ENCODE assay signal across 23 mouse cellular contexts in the genomic region with DNA sequence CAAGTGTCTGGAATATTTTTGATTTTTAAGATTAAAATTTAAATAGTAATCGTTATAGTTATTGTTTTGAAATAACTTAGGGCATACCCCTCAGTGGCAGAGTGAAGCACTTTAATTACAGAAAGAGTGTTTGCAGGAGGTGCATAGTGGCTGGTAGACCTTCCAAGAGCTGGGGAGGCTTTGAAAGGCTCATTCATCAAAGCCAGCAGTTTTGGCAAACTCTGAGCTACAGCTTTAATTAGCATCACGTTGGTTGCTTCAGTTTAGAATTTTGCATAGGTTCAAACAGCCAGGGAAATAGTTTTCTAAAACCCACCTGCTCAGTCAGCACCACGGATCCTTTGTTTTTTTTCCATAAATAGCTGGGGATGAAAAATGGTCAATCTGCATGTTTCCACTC.
DNase-seq lines count a peak whose midpoint lies in the region; ATAC-seq and TF ChIP-seq lines count a peak whose summit lies in the region.
"Had no signal": no experiment of that assay in that cellular context is flagged by ENCODE, and none has a peak within 500 bp of the region (broad histone marks: within the 10 kb centered on the region; RNA-seq: fewer than 3 reads in every experiment).

No protein-coding gene starts in this region.

- ATAC-seq in hindbrain, embryonic 15.5 days (ENCODE audit: low FRiP score, low read depth), result peak; percentile 51; the same call in 1 of the 2 replicates
- no peak for ATAC-seq in hindbrain, embryonic 14.5 days (ENCODE audit: low FRiP score)
- no peak for ATAC-seq in hindbrain, postnatal 0 days
- ATAC-seq in hindbrain, embryonic 13.5 days (ENCODE audit: low FRiP score), result no peak
- ATAC-seq: forebrain, embryonic 16.5 days had no signal

- H3K36me3 ChIP-seq in hindbrain, embryonic 15.5 days, result no peaks in the 10 kb centered on the region
- no peaks in the 10 kb centered on the region for H3K36me3 ChIP-seq in hindbrain, embryonic 14.5 days (replicated peaks; ENCODE audit: control insufficient read depth, insufficient read depth)
- H3K36me3 ChIP-seq in hindbrain, postnatal 0 days (ENCODE audit: insufficient read depth, low read length), result no peaks in the 10 kb centered on the region
- H3K36me3 ChIP-seq in hindbrain, embryonic 13.5 days, result no peaks in the 10 kb centered on the region
- no peaks in the 10 kb centered on the region for H3K36me3 ChIP-seq in thymus, adult 2 months (ENCODE audit: control insufficient read depth, insufficient read depth, low read length)
- H3K36me3 ChIP-seq: embryonic facial prominence, embryonic 13.5 days; embryonic facial prominence, embryonic 15.5 days; forebrain, embryonic 10.5 days; forebrain, embryonic 12.5 days had no signal

- TF ChIP-seq CTCF in hindbrain, postnatal 0 days (IDR thresholded peaks at IDR 0.05; ENCODE audit: low read depth), result no peak
- no peak for TF ChIP-seq CTCF in brain, embryonic 14.5 days (IDR thresholded peaks at IDR 0.05; ENCODE audit: borderline replicate concordance, extremely low read depth, insufficient read depth, insufficient read length)
- TF ChIP-seq CTCF in thymus, adult 2 months (IDR thresholded peaks at IDR 0.05; ENCODE audit: borderline replicate concordance, control insufficient read depth, extremely low read depth, insufficient read depth, low read length, poor library complexity), result no peak

- DNase-seq in hindbrain, embryonic 14.5 days (ENCODE audit: low spot score), result no peak
- peak; percentile 27 for DNase-seq in hindbrain, postnatal 0 days (ENCODE audit: low spot score)
- peak; percentile 12 for DNase-seq in brain, adult 2 months (ENCODE audit: low read depth, low spot score)
- peak; percentile 65 for DNase-seq in brain, embryonic 14.5 days (ENCODE audit: low read depth)
- no peak for DNase-seq in thymus, adult 2 months
- DNase-seq: adrenal gland, adult 2 months; adrenal gland, postnatal 10 days; adrenal gland, postnatal 25 days; cerebellum, adult 11 months; cerebellum, adult 18-20 months; cerebellum, adult 8-10 months; cerebellum, adult 9-11 months; cerebellum, postnatal 14 days; cerebellum, postnatal 36 days; embryo, embryonic 11 days had no signal

- TF ChIP-seq POLR2A in brain, embryonic 14.5 days (IDR thresholded peaks at IDR 0.05; ENCODE audit: borderline replicate concordance, extremely low read depth, insufficient read depth, insufficient read length, poor library complexity, severe bottlenecking), result no peak
- no peak for TF ChIP-seq POLR2A in thymus, adult 2 months (IDR thresholded peaks at IDR 0.05; ENCODE audit: control insufficient read depth, extremely low read depth, insufficient read depth, low read length, poor library complexity)

- no peak overlapping the region for H3K27ac ChIP-seq in hindbrain, embryonic 15.5 days (replicated peaks)
- H3K27ac ChIP-seq in hindbrain, embryonic 14.5 days, result no peak overlapping the region
- H3K27ac ChIP-seq in hindbrain, postnatal 0 days, result no peak overlapping the region
- H3K27ac ChIP-seq in hindbrain, embryonic 13.5 days, result no peak overlapping the region
- no peak overlapping the region for H3K27ac ChIP-seq in thymus, adult 2 months (ENCODE audit: control insufficient read depth, insufficient read depth, low read length)
- H3K27ac ChIP-seq: embryonic facial prominence, embryonic 13.5 days; embryonic facial prominence, embryonic 15.5 days; forebrain, embryonic 10.5 days; forebrain, embryonic 12.5 days had no signal

- no peak overlapping the region for H3K4me2 ChIP-seq in hindbrain, embryonic 15.5 days
- H3K4me2 ChIP-seq in hindbrain, embryonic 14.5 days (replicated peaks), result no peak overlapping the region
- H3K4me2 ChIP-seq in hindbrain, postnatal 0 days (ENCODE audit: low read depth, low read length), result no peak overlapping the region
- H3K4me2 ChIP-seq in hindbrain, embryonic 13.5 days, result no peak overlapping the region
- H3K4me2 ChIP-seq: embryonic facial prominence, embryonic 13.5 days; embryonic facial prominence, embryonic 15.5 days; forebrain, embryonic 12.5 days had no signal

- H3K9me3 ChIP-seq in hindbrain, embryonic 15.5 days, result no peaks in the 10 kb centered on the region
- H3K9me3 ChIP-seq in hindbrain, embryonic 14.5 days (ENCODE audit: control insufficient read depth, low read length), result no peaks in the 10 kb centered on the region
- no peaks in the 10 kb centered on the region for H3K9me3 ChIP-seq in hindbrain, postnatal 0 days (ENCODE audit: low read length)
- no peaks in the 10 kb centered on the region for H3K9me3 ChIP-seq in hindbrain, embryonic 13.5 days
- H3K9me3 ChIP-seq: embryonic facial prominence, embryonic 13.5 days; embryonic facial prominence, embryonic 15.5 days; forebrain, embryonic 10.5 days; forebrain, embryonic 12.5 days had no signal

- 46% methylated on average over 3 of the region's 3 CpGs for WGBS in hindbrain, embryonic 15.5 days
- WGBS in hindbrain, embryonic 14.5 days, result 52% methylated on average over 3 of the region's 3 CpGs
- 38% methylated on average over 3 of the region's 3 CpGs for WGBS in hindbrain, postnatal 0 days
- WGBS in hindbrain, embryonic 13.5 days, result 55% methylated on average over 3 of the region's 3 CpGs
- 70% methylated on average over 3 of the region's 3 CpGs for WGBS in thymus, adult 2 months

- H3K4me1 ChIP-seq in hindbrain, embryonic 15.5 days (replicated peaks), result no peaks in the 10 kb centered on the region
- no peaks in the 10 kb centered on the region for H3K4me1 ChIP-seq in hindbrain, embryonic 14.5 days (replicated peaks; ENCODE audit: control insufficient read depth, insufficient read depth, low read length)
- no peaks in the 10 kb centered on the region for H3K4me1 ChIP-seq in hindbrain, postnatal 0 days (ENCODE audit: insufficient read depth, low read length)
- H3K4me1 ChIP-seq in hindbrain, embryonic 13.5 days (replicated peaks), result no peaks in the 10 kb centered on the region
- H3K4me1 ChIP-seq in thymus, adult 2 months (replicated peaks; ENCODE audit: control insufficient read depth, insufficient read depth, low read length), result no peaks in the 10 kb centered on the region
- H3K4me1 ChIP-seq: embryonic facial prominence, embryonic 13.5 days; embryonic facial prominence, embryonic 15.5 days; forebrain, embryonic 12.5 days had no signal

- H3K27me3 ChIP-seq in hindbrain, embryonic 15.5 days, result no peaks in the 10 kb centered on the region
- H3K27me3 ChIP-seq in hindbrain, embryonic 14.5 days (ENCODE audit: control insufficient read depth, insufficient read depth, low read length), result no peaks in the 10 kb centered on the region
- H3K27me3 ChIP-seq in hindbrain, postnatal 0 days (ENCODE audit: insufficient read depth, low read length), result no peaks in the 10 kb centered on the region
- no peaks in the 10 kb centered on the region for H3K27me3 ChIP-seq in hindbrain, embryonic 13.5 days
- no peaks in the 10 kb centered on the region for H3K27me3 ChIP-seq in thymus, adult 2 months (ENCODE audit: control insufficient read depth, insufficient read depth, low read length)
- H3K27me3 ChIP-seq: embryonic facial prominence, embryonic 13.5 days; embryonic facial prominence, embryonic 15.5 days; forebrain, embryonic 12.5 days had no signal

- no peak overlapping the region for H3K4me3 ChIP-seq in hindbrain, embryonic 15.5 days
- no peak overlapping the region for H3K4me3 ChIP-seq in hindbrain, embryonic 14.5 days (replicated peaks; ENCODE audit: low read length)
- no peak overlapping the region for H3K4me3 ChIP-seq in hindbrain, postnatal 0 days (ENCODE audit: low read length)
- no peak overlapping the region for H3K4me3 ChIP-seq in hindbrain, embryonic 13.5 days
- H3K4me3 ChIP-seq in thymus, adult 2 months (ENCODE audit: control insufficient read depth, insufficient read depth, low read length), result no peak overlapping the region
- H3K4me3 ChIP-seq: embryonic facial prominence, embryonic 13.5 days; embryonic facial prominence, embryonic 15.5 days; erythroblast, embryonic 14.5 days; forebrain, embryonic 10.5 days; forebrain, embryonic 12.5 days had no signal

- no peak overlapping the region for H3K9ac ChIP-seq in hindbrain, embryonic 15.5 days
- no peak overlapping the region for H3K9ac ChIP-seq in hindbrain, embryonic 14.5 days
- H3K9ac ChIP-seq in hindbrain, postnatal 0 days (replicated peaks; ENCODE audit: low read length), result no peak overlapping the region
- H3K9ac ChIP-seq in hindbrain, embryonic 13.5 days, result no peak overlapping the region
- H3K9ac ChIP-seq: embryonic facial prominence, embryonic 13.5 days; embryonic facial prominence, embryonic 15.5 days; forebrain, embryonic 12.5 days had no signal

Comparison
In these comparisons a context has a peak if more than half of its experiments do, and no peak if none do; other contexts are left out.
1. DNase-seq: peak in hindbrain, postnatal 0 days (single experiment), brain, adult 2 months (single experiment) and brain, embryonic 14.5 days (single experiment); none in hindbrain, embryonic 14.5 days (single experiment) and thymus, adult 2 months (single experiment).